Mouse (Mus musculus) heart, adult 2 months (tissue): ENCODE results near the gene Ndufaf5.

Experiments
- EP300 ChIP-seq: fragments of 200-500 bp; IDR thresholded peaks from 2 replicates; pipeline ENCODE4 v1.6.1; 2011; ENCODE audit warnings: low read depth, low read length, control low read depth; ENCODE audit not compliant: insufficient read depth
- POLR2A ChIP-seq: fragments of 200-500 bp; IDR thresholded peaks from 2 replicates; pipeline ENCODE4 v1.6.1; 2011; ENCODE audit warnings: mild to moderate bottlenecking, low read depth, low read length, control low read depth; ENCODE audit not compliant: insufficient read depth

- TF ChIP-seq POLR2A = no peak
- TF ChIP-seq EP300 = no peak
Measured at GRCm38 (mm10) chr2:140215415-140215814, 45.0 kb downstream of the Ndufaf5 start.
